Mouse (Mus musculus) gastrocnemius, postnatal 25 days (tissue): ENCODE measurements around the gene Kif26b. TPM values are rescaled to one million over a fixed set of nuclear protein-coding genes. Genes with fewer than 3 reads are reported as not detected.

ENCODE experiments used
- DNase-seq: peaks from one replicate; pipeline ENCODE4 v3.0.0; 2022
- total RNA-seq, 2 experiments: library from RNA; stranded (reverse); gene quantifications; 1 replicate in 1 of 2; 2 replicates in 1 of 2; pipeline ENCODE4 v1.2.3; 2021

Kif26b gene
- total RNA-seq, 2 experiments from 2014 or later: 1.4 to 2.9 TPM

GRCm38 (mm10) chr1:178924492-178925183 lies 395.7 kb downstream of the Kif26b start:
- no peak for DNase-seq

- no peak for DNase-seq
These were observed 400.6 kb downstream of the Kif26b start for GRCm38 (mm10) chr1:178929531-178929930.

DNA sequence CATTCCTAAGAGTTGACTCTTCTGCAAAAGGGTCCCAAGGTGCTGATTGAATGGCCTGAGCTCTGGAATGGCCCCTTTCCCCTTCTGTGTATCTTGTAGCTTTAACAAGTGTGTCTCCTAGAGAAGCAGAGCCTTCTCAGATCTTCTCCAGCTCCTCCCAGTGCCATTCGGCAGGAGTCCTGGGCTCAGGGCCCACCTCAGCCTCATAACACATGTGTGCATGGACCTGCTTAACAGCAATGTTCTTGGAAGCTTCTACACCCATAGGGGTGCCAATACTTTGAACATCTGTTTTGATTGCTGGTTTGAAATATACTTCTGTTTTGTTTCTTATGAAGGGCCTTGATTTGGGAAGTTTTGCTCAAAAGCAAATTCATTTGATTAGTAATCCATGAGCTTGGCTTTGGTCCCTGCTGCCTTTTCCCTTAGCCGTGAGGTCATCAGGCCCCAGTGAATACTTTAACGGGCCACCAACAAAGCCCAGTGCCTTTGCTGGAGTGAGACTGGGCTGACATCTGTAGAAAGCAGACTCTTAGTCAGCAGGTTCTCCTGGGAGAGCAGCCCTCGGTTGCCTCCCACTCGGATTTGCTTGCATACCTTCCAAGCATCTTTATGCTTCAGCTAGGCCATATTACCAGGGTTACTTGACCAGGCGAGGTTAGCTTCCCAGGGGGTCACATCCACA lies 405.2 kb downstream of the Kif26b start:
- DNase-seq: peak; percentile 58

- DNase-seq: peak; percentile 18
These were observed 407.5 kb downstream of the Kif26b start for GRCm38 (mm10) chr1:178936457-178936856.

DNA sequence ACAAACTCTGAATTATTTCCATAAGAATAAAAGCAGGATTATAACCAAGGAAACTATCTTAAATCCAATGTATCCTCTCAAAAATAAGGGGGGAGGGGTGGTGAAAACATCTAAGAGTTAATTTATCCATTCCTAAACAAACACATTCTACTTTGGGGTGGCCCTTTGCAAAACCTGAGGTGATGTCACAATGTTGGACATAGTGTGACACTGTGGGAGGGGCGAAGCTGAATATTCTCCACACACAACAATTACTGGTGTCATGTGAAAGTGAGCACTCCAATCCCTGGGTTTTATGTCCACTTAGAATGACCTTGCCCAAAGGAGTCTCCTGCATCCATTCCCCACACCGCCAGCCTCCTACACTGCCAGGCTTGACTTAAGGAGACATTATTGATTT lies 408.1 kb downstream of the Kif26b start:
- no peak for DNase-seq

DNA sequence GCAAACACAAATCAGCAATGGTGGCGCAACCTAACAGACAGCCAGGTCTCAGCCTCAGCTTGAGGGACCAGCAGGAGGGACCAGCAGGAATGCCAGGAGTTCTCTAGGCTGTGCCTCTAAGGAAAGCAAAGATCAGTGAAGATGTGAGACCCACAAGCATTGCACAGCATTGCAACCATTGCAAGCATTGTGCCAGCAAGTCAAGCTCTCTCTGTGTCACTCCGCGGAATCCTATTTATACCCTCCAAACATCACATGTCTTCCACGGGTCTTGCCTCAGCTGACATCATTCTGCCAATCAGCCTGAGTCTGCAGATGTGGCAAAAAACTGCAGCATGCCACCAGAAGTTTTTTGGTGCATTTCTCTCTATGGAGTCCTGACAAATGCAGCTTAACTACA lies 411.4 kb downstream of the Kif26b start:
- no peak for DNase-seq

GRCm38 (mm10) chr1:178942251-178942963 lies 413.5 kb downstream of the Kif26b start:
- DNase-seq: no peak

DNA sequence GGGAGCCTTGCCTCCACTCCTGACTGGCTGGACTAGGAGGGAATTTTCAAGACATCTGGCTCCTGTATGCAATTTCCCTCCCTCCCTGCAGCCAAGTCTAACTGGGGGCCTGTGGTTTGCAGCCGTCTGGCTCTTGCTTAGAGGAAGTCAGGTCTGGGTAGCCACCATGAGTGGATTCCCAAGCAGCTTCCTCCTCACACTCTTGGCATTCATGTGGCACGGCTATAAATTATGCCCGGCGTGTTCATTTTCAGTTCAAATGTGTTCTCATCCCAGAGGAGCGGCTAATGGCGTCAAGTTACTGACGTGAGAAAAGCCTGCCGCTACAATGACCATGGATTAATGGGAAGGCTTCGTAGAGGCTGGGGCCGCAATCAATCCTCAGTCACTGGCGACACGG lies 424.0 kb downstream of the Kif26b start:
- no peak for DNase-seq

GRCm38 (mm10) chr1:178958641-178959040 lies 429.7 kb downstream of the Kif26b start:
- no peak for DNase-seq

DNA sequence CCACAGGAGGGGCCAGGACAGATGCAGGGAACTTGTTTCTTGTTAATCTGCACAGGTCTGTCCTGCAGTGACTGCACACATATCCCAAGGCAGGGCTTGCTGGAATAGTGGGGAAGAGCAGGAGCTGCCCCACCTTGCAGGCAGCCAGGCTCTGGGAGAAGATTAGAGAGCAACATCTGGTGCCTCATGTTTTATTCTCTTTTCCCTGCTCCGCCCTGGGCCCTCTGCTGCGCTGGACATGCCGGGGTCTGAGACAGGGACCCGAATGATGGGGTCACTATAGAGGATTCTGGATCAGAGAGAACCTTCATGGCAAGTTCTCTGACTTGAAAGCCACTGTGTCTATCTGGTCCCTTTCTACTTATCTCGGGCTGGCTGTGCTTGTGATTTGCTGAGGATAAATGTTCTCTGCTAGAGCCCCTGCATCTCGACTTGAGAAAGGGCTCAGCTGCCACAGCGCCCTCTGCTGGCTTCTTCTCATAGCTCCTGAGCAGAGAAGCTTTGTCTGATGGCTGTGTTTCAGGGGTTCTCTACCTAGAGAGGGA lies 431.2 kb downstream of the Kif26b start:
- DNase-seq: peak; percentile 17

DNA sequence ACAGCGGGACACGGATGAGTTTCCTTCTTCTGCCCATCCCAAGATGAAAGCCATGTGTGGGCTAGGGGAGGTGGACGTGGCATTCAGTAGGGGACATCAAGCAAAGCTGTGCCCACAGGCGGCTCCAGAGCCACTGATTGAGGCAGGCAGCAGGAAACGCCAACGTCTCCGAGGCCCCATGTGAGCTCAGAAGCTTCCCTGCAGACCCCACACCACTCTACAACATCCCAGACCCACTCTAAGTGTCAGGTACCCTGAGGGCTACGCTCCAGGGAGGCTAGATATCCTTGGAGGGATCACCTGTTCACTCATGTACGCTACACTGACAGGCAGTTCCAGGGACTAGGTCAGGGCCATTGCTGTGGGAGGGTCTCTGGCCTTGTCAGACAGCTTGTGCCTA lies 432.7 kb downstream of the Kif26b start:
- no peak for DNase-seq

GRCm38 (mm10) chr1:178972055-178972454 lies 443.1 kb downstream of the Kif26b start:
- no peak for DNase-seq

- no peak for DNase-seq
These were observed 449.8 kb downstream of the Kif26b start for GRCm38 (mm10) chr1:178978617-178979245.

DNA sequence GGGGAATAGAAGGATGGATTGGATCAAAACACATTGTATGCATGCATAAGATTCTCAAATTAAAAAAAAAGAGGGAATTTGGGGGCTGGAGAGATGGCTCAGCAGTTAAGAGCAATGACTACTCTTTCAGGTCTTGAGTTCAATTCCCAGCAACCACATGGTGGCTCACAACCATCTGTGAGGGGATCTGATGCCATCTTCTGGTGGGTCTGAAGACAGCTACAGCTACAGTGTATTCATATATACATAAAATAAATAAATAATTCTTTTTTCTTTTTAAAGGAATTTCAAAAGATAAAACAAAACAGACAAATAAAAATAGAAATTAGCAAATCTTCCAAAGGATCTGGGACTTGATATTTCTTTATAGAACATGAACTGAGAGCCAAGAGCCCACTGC lies 451.3 kb downstream of the Kif26b start:
- no peak for DNase-seq

- no peak for DNase-seq
These were observed 452.7 kb downstream of the Kif26b start for GRCm38 (mm10) chr1:178981641-178982040.

GRCm38 (mm10) chr1:178988176-178988575 lies 459.3 kb downstream of the Kif26b start:
- DNase-seq: no peak

Other genes starting within 250 kb of the Kif26b start
- 10 to 100 TPM; 30.1 to 32.9 TPM for gene Cox20, start 210.0 kb upstream of the Kif26b start, total RNA-seq
- gene Hnrnpu, start 191.3 kb upstream of the Kif26b start, total RNA-seq: 100 to 1,000 TPM; 105 to 116 TPM
- 10 to 100 TPM; 10.7 to 12.1 TPM for gene Efcab2, start 123.0 kb upstream of the Kif26b start, total RNA-seq